Mouse (Mus musculus): ENCODE data around the gene 0610009B22Rik. TPM values are rescaled to one million over a fixed set of nuclear protein-coding genes. Genes with fewer than 3 reads are reported as not detected.

The 0610009B22Rik gene
- polyA plus RNA-seq, 1 experiment from 2014 or later: 45.2 TPM

DNA sequence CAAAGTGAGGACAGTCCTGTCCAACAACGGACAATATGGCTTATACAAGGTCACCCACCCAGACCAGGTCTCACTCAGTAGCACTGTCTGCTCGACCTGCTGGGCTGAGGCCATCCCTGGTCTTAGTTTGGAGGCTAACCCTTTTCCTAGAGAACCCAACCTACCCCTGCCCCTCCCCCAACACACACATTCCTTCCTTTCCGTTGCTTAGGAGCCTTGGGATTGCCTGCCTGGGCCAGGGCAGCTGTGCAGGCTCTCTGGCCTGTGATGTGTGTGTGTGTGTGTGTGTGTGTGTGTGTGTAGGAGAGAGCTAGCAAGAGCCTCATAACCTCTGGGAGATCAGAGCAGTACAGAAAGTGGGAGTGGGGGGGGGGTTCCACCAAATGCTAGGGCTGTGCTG lies 40.1 kb downstream of the 0610009B22Rik start:
- 38% methylated on average over 3 of the region's 3 CpGs for WGBS (ENCODE audit: insufficient replicate concordance)
- H3K9ac ChIP-seq: peak overlapping the region; percentile 17; the same call in 1 of the 2 replicates
- H3K4me3 ChIP-seq (replicated peaks): no peak overlapping the region
- ATAC-seq (ENCODE audit: low read depth): no peak
- peaks cover 58% of the 10 kb centered on the region for H3K27me3 ChIP-seq
- H3K27ac ChIP-seq: no peak overlapping the region
- H3K4me2 ChIP-seq: no peak overlapping the region
- H3K4me1 ChIP-seq (replicated peaks): peaks cover 39% of the 10 kb centered on the region
- no peaks in the 10 kb centered on the region for H3K9me3 ChIP-seq (replicated peaks)
- H3K36me3 ChIP-seq: 0 out of 2 replicates have a peak, but pooled peaks cover 3% of the 10 kb centered on the region
- no peak for DNase-seq

DNA sequence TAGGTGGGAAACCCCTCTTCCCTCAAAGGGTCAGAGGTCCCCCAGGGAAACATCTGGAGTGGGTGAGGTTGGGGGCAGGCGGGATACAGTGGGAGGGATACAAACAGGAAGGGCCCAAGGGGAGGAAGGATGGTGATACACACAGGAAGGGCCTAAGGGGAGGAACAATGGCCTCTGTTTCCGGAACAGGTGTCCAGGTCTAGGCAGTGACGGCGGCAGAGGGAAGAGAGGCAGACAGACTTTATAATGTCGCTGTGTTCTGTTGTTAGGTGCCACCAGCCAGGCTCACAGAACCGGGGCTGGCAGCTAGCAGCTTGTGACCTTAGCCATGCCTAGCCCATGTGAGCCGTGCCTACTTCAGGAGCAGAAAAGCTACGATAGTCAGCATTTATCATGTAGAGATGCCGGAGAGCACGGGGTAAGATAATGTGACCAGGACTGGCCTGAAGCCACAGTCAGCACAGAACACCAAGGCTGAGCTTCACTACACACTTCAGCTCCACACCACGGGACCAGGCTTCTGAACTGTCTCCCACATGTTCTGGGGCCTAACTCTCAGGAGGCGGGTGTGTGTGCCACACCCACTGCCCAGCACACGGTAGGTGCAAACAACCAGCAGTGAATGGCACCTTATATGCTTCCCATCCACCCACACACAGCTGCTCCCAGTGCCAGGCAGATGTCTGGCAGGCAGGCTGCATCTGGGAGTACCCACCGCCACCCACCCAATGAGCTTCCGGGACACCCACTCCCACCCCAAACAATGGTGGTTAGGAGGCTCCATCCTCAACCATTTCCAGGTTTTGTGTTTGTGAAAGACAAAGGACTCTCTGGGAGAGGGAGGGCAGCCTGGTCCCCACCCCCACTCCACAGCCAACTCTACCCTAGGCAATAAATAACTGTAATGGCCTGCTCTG lies 41.7 kb downstream of the 0610009B22Rik start:
- Histone ChIP-seq H3K27ac (peak overlapping the region; percentile 20; the same call in 1 of the 2 replicates), H3K9ac (no peak overlapping the region), H3K9me3 (replicated peaks) (no peaks in the 10 kb centered on the region), H3K27me3 (peaks cover 50% of the 10 kb centered on the region), H3K4me3 (replicated peaks) (no peak overlapping the region), H3K36me3 (0 out of 2 replicates have a peak, but pooled peaks cover 3% of the 10 kb centered on the region), H3K4me1 (replicated peaks) (peaks cover 42% of the 10 kb centered on the region), H3K4me2 (no peak overlapping the region)
- no peak for ATAC-seq (ENCODE audit: low read depth)
- no peak for DNase-seq
- 42% methylated on average over 15 of the region's 15 CpGs for WGBS (ENCODE audit: insufficient replicate concordance)

DNA sequence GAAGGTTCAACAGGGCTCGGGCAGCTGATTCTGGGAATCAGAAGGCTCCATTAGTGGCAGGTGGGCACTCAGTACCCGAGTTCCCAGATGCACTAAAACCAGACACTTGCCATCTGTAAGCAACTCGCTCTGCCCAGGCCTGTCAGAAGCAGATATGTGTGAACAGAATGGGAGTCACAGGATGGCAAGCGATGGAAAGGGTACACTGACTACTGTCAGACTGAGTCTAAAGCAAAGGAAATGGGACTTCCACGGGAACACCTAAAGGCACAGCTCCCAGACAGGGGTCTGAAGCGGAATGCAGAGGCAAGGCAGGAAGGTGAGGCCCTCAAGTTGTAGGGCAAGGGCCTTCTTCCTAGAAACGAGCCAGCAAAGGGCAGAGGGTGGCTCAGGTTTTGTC lies 42.4 kb downstream of the 0610009B22Rik start:
- Histone ChIP-seq H3K27me3 (peaks cover 43% of the 10 kb centered on the region), H3K4me2 (no peak overlapping the region), H3K27ac (no peak overlapping the region), H3K4me3 (replicated peaks) (no peak overlapping the region), H3K9me3 (replicated peaks) (no peaks in the 10 kb centered on the region), H3K4me1 (replicated peaks) (peaks cover 42% of the 10 kb centered on the region), H3K36me3 (0 out of 2 replicates have a peak, but pooled peaks cover 3% of the 10 kb centered on the region), H3K9ac (no peak overlapping the region)
- DNase-seq (no peak), ATAC-seq (ENCODE audit: low read depth) (no peak)
- 58% methylated on average over 7 of the region's 7 CpGs for WGBS (ENCODE audit: insufficient replicate concordance)

DNA sequence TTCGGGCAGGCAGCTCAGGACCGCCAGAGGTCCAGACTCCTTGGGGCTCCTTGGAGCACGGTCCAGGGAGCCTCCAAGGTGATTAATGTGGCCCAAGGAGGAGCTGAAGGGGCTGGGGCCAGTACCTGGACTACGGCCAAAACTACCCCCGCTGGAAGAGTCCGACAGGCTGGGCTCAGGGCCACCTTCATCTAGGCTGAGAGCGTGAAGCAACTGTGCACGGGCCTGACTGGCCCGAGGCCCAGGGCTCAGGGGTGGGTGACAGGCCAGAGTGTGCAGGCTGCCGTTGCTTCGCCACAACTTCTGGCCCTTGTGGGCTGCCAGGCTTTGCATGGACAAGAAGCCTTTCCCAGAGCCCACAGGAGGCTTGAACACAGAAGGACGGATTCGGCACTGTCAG lies 43.4 kb downstream of the 0610009B22Rik start:
- Histone ChIP-seq H3K9me3 (replicated peaks) (no peaks in the 10 kb centered on the region), H3K27me3 (peaks cover 33% of the 10 kb centered on the region), H3K36me3 (0 out of 2 replicates have a peak, but pooled peaks cover 3% of the 10 kb centered on the region), H3K9ac (no peak overlapping the region), H3K4me3 (replicated peaks) (no peak overlapping the region), H3K27ac (no peak overlapping the region), H3K4me2 (no peak overlapping the region), H3K4me1 (replicated peaks) (peaks cover 32% of the 10 kb centered on the region)
- no peak for DNase-seq
- no peak for ATAC-seq (ENCODE audit: low read depth)
- WGBS (ENCODE audit: insufficient replicate concordance): 84% methylated on average over 13 of the region's 13 CpGs

DNA sequence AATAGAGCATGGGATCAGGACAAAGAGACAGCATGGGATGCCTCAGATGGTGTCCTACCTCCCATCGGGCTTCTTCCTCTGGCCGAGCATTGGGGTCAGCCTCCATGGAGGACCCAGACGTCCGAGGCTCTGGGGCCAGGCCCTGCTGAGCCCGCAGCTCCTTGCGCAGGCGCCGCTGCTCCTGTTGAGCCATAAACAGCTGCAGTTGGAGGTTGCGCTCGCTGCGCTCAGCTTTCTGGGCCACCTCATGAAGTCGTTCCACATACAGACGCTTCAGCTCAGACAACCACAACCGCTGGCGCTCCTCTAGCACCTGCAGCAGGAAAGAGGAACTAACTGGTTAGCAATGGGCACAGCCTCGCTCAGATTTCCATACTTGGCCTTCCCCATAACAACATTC lies 44.5 kb downstream of the 0610009B22Rik start:
- no peak overlapping the region for H3K27ac ChIP-seq
- WGBS (ENCODE audit: insufficient replicate concordance): 38% methylated on average over 16 of the region's 16 CpGs
- H3K4me1 ChIP-seq (replicated peaks): peaks cover 22% of the 10 kb centered on the region
- 0 out of 2 replicates have a peak, but pooled peaks cover 3% of the 10 kb centered on the region for H3K36me3 ChIP-seq
- no peak overlapping the region for H3K9ac ChIP-seq
- peaks cover 22% of the 10 kb centered on the region for H3K27me3 ChIP-seq
- no peak overlapping the region; the same call in 1 of the 2 replicates for H3K4me2 ChIP-seq
- H3K4me3 ChIP-seq (replicated peaks): no peak overlapping the region
- ATAC-seq (ENCODE audit: low read depth): no peak
- no peaks in the 10 kb centered on the region for H3K9me3 ChIP-seq (replicated peaks)
- no peak for DNase-seq

DNA sequence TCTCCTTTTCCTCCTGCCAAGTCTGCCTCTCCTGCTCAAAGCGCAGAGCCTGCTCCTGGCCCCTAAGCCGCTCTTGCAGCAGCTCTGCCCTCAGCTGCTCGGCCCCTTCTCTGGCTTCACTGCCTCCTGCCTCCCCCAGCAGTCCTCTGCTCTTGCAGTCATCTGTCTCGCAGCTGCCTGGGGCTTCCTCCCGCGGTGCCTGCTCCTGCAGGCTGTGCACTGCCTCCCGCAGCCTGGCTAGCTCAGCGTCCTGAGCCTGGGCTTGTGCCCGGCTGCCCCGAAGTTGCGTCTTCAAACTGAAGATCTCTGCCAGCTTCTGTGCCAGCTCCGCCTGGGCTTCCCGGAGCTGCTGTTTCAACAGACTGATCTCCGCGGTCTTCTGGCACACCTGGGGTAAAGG lies 44.9 kb downstream of the 0610009B22Rik start:
- Histone ChIP-seq H3K27me3 (peaks cover 18% of the 10 kb centered on the region), H3K4me1 (replicated peaks) (peaks cover 18% of the 10 kb centered on the region), H3K9me3 (replicated peaks) (no peaks in the 10 kb centered on the region), H3K27ac (no peak overlapping the region), H3K9ac (no peak overlapping the region), H3K36me3 (0 out of 2 replicates have a peak, but pooled peaks cover 3% of the 10 kb centered on the region), H3K4me3 (replicated peaks) (no peak overlapping the region), H3K4me2 (no peak overlapping the region; the same call in 1 of the 2 replicates)
- DNase-seq (no peak), ATAC-seq (ENCODE audit: low read depth) (no peak)
- 52% methylated on average over 15 of the region's 15 CpGs for WGBS (ENCODE audit: insufficient replicate concordance)

DNA sequence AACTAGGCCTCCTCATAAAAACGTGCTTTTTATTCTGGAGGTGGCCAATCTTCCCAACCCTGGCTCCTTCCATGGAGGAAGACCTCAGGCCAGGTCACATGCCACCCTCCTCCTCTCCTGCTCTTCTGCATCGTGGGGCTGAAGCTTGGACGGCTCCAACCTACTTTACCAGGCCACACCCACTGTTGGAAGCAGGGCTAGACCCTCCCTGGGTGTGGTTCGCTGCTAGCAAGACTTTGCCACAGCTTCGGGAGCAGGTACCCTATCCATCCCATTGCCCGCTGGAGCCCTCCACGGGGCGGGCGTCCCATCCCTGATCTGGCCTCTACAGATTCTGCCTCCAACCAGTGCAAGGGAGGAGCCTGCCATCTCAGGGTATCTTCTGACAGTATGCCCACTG lies 45.5 kb downstream of the 0610009B22Rik start:
- H3K4me1 ChIP-seq (replicated peaks): peaks cover 21% of the 10 kb centered on the region
- ATAC-seq (ENCODE audit: low read depth): no peak
- 61% methylated on average over 9 of the region's 9 CpGs for WGBS (ENCODE audit: insufficient replicate concordance)
- 0 out of 2 replicates have a peak overlapping the region, but pooled peaks have one; percentile 10 for H3K9ac ChIP-seq
- DNase-seq: no peak
- no peak overlapping the region for H3K4me2 ChIP-seq
- peaks cover 12% of the 10 kb centered on the region for H3K27me3 ChIP-seq
- H3K9me3 ChIP-seq (replicated peaks): no peaks in the 10 kb centered on the region
- H3K27ac ChIP-seq: no peak overlapping the region
- 0 out of 2 replicates have a peak, but pooled peaks cover 3% of the 10 kb centered on the region for H3K36me3 ChIP-seq
- no peak overlapping the region for H3K4me3 ChIP-seq (replicated peaks)

DNA sequence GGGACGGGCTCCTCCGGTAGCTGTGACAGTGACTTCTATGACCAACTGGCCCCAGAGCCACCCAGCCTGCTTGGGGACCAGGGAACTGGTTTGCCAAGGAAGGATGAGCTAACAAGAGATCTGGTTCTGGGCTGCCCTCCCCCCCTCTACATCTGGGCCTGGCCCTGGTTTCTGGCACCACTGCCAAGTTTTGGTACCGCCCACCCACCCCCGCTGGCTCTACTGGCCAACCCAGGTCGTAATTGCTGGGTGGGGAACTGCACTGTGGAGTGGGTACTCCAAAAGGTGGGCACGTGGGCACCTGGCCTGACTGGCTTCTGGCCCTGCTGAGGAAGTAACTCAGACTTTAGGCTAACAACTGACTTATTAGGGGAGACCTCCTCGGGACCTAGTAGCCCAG lies 47.9 kb downstream of the 0610009B22Rik start:
- WGBS (ENCODE audit: insufficient replicate concordance): 74% methylated on average over 7 of the region's 7 CpGs
- H3K4me2 ChIP-seq: no peak overlapping the region
- peaks cover 31% of the 10 kb centered on the region for H3K4me1 ChIP-seq (replicated peaks)
- no peak overlapping the region for H3K9ac ChIP-seq
- H3K36me3 ChIP-seq: 0 out of 2 replicates have a peak, but pooled peaks cover 3% of the 10 kb centered on the region
- H3K27me3 ChIP-seq: peaks cover 10% of the 10 kb centered on the region
- ATAC-seq (ENCODE audit: low read depth): no peak
- no peak overlapping the region for H3K27ac ChIP-seq
- no peak overlapping the region for H3K4me3 ChIP-seq (replicated peaks)
- no peaks in the 10 kb centered on the region for H3K9me3 ChIP-seq (replicated peaks)
- no peak for DNase-seq

DNA sequence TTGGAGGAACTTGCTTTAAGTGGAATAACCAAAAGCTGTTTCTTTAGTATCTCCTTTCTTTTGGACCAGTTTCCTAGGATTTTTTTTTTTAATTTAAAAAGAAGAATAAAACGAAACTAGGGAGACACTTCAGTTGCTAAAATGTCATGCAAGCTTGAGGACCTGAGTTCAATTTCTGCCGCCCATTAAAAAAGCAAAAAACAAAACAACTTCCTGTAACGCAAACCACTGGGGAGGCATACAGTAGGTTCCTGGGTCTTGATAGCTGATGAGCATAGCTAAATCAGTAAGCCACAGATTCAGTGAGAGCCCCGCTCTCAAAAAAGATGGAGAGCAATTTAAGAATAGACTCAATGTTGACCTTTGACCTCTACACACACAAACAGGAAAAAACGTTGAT lies 50.2 kb downstream of the 0610009B22Rik start:
- H3K27ac ChIP-seq: no peak overlapping the region
- H3K4me1 ChIP-seq (replicated peaks): peaks cover 47% of the 10 kb centered on the region
- 0 out of 2 replicates have a peak, but pooled peaks cover 2% of the 10 kb centered on the region for H3K27me3 ChIP-seq
- DNase-seq: no peak
- 50% methylated on average over 5 of the region's 5 CpGs for WGBS (ENCODE audit: insufficient replicate concordance)
- H3K36me3 ChIP-seq: no peaks in the 10 kb centered on the region
- peak overlapping the region; percentile 54 for H3K4me2 ChIP-seq
- no peak for ATAC-seq (ENCODE audit: low read depth)
- H3K9me3 ChIP-seq (replicated peaks): no peaks in the 10 kb centered on the region
- no peak overlapping the region for H3K4me3 ChIP-seq (replicated peaks)
- H3K9ac ChIP-seq: peak overlapping the region; percentile 42; the same call in 1 of the 2 replicates

DNA sequence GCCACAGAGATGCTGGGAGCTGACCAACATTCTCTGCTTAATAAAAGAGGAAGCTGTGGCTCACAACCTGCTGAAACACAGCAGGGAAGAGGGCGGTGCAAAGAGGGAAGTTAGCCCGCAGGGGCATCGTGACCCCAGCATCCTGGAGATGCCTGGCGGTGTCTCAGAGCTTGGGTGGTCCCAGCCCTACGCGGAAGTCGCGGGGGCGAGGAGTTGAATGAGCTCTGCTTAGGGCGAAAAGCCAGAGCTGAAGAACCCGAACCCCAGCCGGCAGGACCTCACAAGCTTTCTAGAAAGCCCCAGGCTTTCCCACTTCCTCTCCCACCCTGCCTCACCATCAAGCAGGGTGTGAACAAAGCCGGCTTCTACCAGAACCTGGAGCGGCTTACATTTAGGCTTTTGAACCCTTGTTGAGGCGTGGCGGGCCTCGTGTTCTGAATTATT lies 50.7 kb downstream of the 0610009B22Rik start:
- H3K9me3 ChIP-seq (replicated peaks): no peaks in the 10 kb centered on the region
- peak overlapping the region; percentile 54 for H3K4me2 ChIP-seq
- H3K36me3 ChIP-seq: no peaks in the 10 kb centered on the region
- ATAC-seq (ENCODE audit: low read depth) (no peak), DNase-seq (no peak)
- peak overlapping the region; percentile 42 for H3K9ac ChIP-seq
- WGBS (ENCODE audit: insufficient replicate concordance): 6% methylated on average over 17 of the region's 17 CpGs
- H3K4me1 ChIP-seq (replicated peaks): peaks cover 49% of the 10 kb centered on the region
- H3K27ac ChIP-seq: no peak overlapping the region
- peak overlapping the region; percentile 25 for H3K4me3 ChIP-seq (replicated peaks)
- 0 out of 2 replicates have a peak, but pooled peaks cover 2% of the 10 kb centered on the region for H3K27me3 ChIP-seq

DNA sequence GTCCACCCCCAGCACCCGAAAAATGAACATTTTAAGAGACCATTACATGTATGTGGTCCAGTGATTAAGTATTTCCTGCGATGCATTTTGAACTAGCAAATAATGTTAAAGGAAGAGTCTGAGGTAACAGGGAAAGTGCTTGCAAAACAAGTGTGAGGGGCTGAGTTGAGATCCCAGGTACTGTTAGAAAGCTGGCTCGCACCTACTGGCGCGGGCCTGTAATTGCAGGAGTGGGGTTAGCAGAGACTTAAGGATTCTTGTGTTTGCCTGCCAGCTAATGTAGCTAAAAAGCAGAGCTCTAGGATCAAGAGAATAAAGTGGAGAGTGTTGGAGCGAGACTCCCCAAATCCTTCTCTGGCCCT lies 52.4 kb downstream of the 0610009B22Rik start:
- ATAC-seq (ENCODE audit: low read depth): peak; percentile 49
- Histone ChIP-seq H3K27me3 (0 out of 2 replicates have a peak, but pooled peaks cover 2% of the 10 kb centered on the region), H3K4me1 (replicated peaks) (peaks cover 61% of the 10 kb centered on the region), H3K4me2 (peak overlapping the region; percentile 86), H3K4me3 (replicated peaks) (peak overlapping the region; percentile 82), H3K9me3 (replicated peaks) (no peaks in the 10 kb centered on the region), H3K9ac (peak overlapping the region; percentile 85), H3K27ac (peak overlapping the region; percentile 91), H3K36me3 (no peaks in the 10 kb centered on the region; the same call in 1 of the 2 replicates)
- 3% methylated on average over 6 of the region's 6 CpGs for WGBS (ENCODE audit: insufficient replicate concordance)
- DNase-seq: peak; percentile 67
